Mouse (Mus musculus): ENCODE measurements around the gene Gm28053. TPM values are rescaled to one million over a fixed set of nuclear protein-coding genes. Genes with fewer than 3 reads are reported as not detected.

Gene Gm28053
- polyA plus RNA-seq, 1 experiment from 2014 or later, result 0.71 TPM

GRCm38 (mm10) chr6:48737688-48738087 lies 19.3 kb downstream of the Gm28053 start:
- H3K36me3 ChIP-seq (replicated peaks; ENCODE audit: control insufficient read depth, insufficient read depth), result no peaks in the 10 kb centered on the region
- DNase-seq (ENCODE audit: low spot score) (no peak), ATAC-seq (ENCODE audit: low FRiP score) (no peak)
- H3K27me3 ChIP-seq (ENCODE audit: control insufficient read depth, insufficient read depth, low read length), result peaks cover 4% of the 10 kb centered on the region; the same call in 1 of the 2 replicates
- 94% methylated on average over 5 of the region's 5 CpGs for WGBS
- no peaks in the 10 kb centered on the region for H3K9me3 ChIP-seq (ENCODE audit: control insufficient read depth, low read length)
- H3K9ac ChIP-seq, result no peak overlapping the region
- no peak overlapping the region for H3K27ac ChIP-seq
- H3K4me1 ChIP-seq (replicated peaks; ENCODE audit: control insufficient read depth, insufficient read depth, low read length), result peaks cover 3% of the 10 kb centered on the region; the same call in 1 of the 2 replicates
- no peak overlapping the region for H3K4me3 ChIP-seq (replicated peaks; ENCODE audit: low read length)
- H3K4me2 ChIP-seq (replicated peaks), result no peak overlapping the region

- DNase-seq (ENCODE audit: low spot score), result no peak
- WGBS, result 85% methylated on average over 15 of the region's 15 CpGs
- no peak for ATAC-seq (ENCODE audit: low FRiP score)
- Histone ChIP-seq H3K27me3 (ENCODE audit: control insufficient read depth, insufficient read depth, low read length) (peaks cover 16% of the 10 kb centered on the region), H3K4me1 (replicated peaks; ENCODE audit: control insufficient read depth, insufficient read depth, low read length) (peaks cover 8% of the 10 kb centered on the region; the same call in 1 of the 2 replicates), H3K9me3 (ENCODE audit: control insufficient read depth, low read length) (no peaks in the 10 kb centered on the region), H3K4me3 (replicated peaks; ENCODE audit: low read length) (no peak within 1 kb of the TSS), H3K36me3 (replicated peaks; ENCODE audit: control insufficient read depth, insufficient read depth) (no peaks in the 10 kb centered on the region), H3K4me2 (replicated peaks) (no peak within 1 kb of the TSS), H3K27ac (no peak within 1 kb of the TSS), H3K9ac (no peak within 1 kb of the TSS)
Measured at GRCm38 (mm10) chr6:48738961-48739779, 20.8 kb downstream of the Gm28053 start, which contains the start of gene Gimap1. TSS of gene Gimap1 (plus strand) at chr6:48739054.

GRCm38 (mm10) chr6:48739780-48740055 lies 21.3 kb downstream of the Gm28053 start:
- 87% methylated on average over 3 of the region's 3 CpGs for WGBS
- no peak for DNase-seq (ENCODE audit: low spot score)
- H3K36me3 ChIP-seq (replicated peaks; ENCODE audit: control insufficient read depth, insufficient read depth), result no peaks in the 10 kb centered on the region

GRCm38 (mm10) chr6:48740501-48741169 lies 22.2 kb downstream of the Gm28053 start:
- ATAC-seq (ENCODE audit: low FRiP score), result no peak
- H3K4me2 ChIP-seq (replicated peaks), result no peak overlapping the region
- 77% methylated on average over 3 of the region's 3 CpGs for WGBS

More at GRCm38 (mm10) chr6:48739780-48740055, 21.3 kb downstream of the Gm28053 start:
- Histone ChIP-seq H3K9ac (no peak overlapping the region), H3K27ac (no peak overlapping the region), H3K4me2 (replicated peaks) (no peak overlapping the region), H3K27me3 (ENCODE audit: control insufficient read depth, insufficient read depth, low read length) (peaks cover 21% of the 10 kb centered on the region), H3K9me3 (ENCODE audit: control insufficient read depth, low read length) (no peaks in the 10 kb centered on the region), H3K4me3 (replicated peaks; ENCODE audit: low read length) (no peak overlapping the region), H3K4me1 (replicated peaks; ENCODE audit: control insufficient read depth, insufficient read depth, low read length) (peaks cover 8% of the 10 kb centered on the region; the same call in 1 of the 2 replicates)
- ATAC-seq (ENCODE audit: low FRiP score), result no peak

GRCm38 (mm10) chr6:48741273-48741672 lies 22.9 kb downstream of the Gm28053 start:
- ATAC-seq (ENCODE audit: low FRiP score) (no peak), DNase-seq (ENCODE audit: low spot score) (no peak)
- H3K4me3 ChIP-seq (replicated peaks; ENCODE audit: low read length), result no peak overlapping the region
- no peaks in the 10 kb centered on the region for H3K36me3 ChIP-seq (replicated peaks; ENCODE audit: control insufficient read depth, insufficient read depth)
- no peak overlapping the region for H3K4me2 ChIP-seq (replicated peaks)
- H3K4me1 ChIP-seq (replicated peaks; ENCODE audit: control insufficient read depth, insufficient read depth, low read length), result peaks cover 8% of the 10 kb centered on the region; the same call in 1 of the 2 replicates
- H3K27me3 ChIP-seq (ENCODE audit: control insufficient read depth, insufficient read depth, low read length), result peaks cover 21% of the 10 kb centered on the region
- no peaks in the 10 kb centered on the region for H3K9me3 ChIP-seq (ENCODE audit: control insufficient read depth, low read length)
- WGBS, result 24% methylated on average over 3 of the region's 3 CpGs
- no peak overlapping the region for H3K27ac ChIP-seq
- H3K9ac ChIP-seq, result no peak overlapping the region

More at GRCm38 (mm10) chr6:48740501-48741169, 22.2 kb downstream of the Gm28053 start:
- H3K4me3 ChIP-seq (replicated peaks; ENCODE audit: low read length), result no peak overlapping the region
- H3K4me1 ChIP-seq (replicated peaks; ENCODE audit: control insufficient read depth, insufficient read depth, low read length), result peaks cover 8% of the 10 kb centered on the region; the same call in 1 of the 2 replicates
- H3K9ac ChIP-seq, result no peak overlapping the region
- DNase-seq (ENCODE audit: low spot score), result no peak
- H3K27ac ChIP-seq, result no peak overlapping the region
- no peaks in the 10 kb centered on the region for H3K36me3 ChIP-seq (replicated peaks; ENCODE audit: control insufficient read depth, insufficient read depth)
- peaks cover 21% of the 10 kb centered on the region for H3K27me3 ChIP-seq (ENCODE audit: control insufficient read depth, insufficient read depth, low read length)
- no peaks in the 10 kb centered on the region for H3K9me3 ChIP-seq (ENCODE audit: control insufficient read depth, low read length)

- peak overlapping the region; percentile 53; the same call in 1 of the 2 replicates for H3K4me3 ChIP-seq (replicated peaks; ENCODE audit: low read length)
- peaks cover 21% of the 10 kb centered on the region for H3K27me3 ChIP-seq (ENCODE audit: control insufficient read depth, insufficient read depth, low read length)
- peak overlapping the region; percentile 90 for H3K4me2 ChIP-seq (replicated peaks)
- H3K27ac ChIP-seq, result no peak overlapping the region
- no peaks in the 10 kb centered on the region for H3K36me3 ChIP-seq (replicated peaks; ENCODE audit: control insufficient read depth, insufficient read depth)
- 28% methylated on average over 9 of the region's 9 CpGs for WGBS
- DNase-seq (ENCODE audit: low spot score) (no peak), ATAC-seq (ENCODE audit: low FRiP score) (peak; percentile 68; the same call in 1 of the 2 replicates)
- H3K9me3 ChIP-seq (ENCODE audit: control insufficient read depth, low read length), result no peaks in the 10 kb centered on the region
- H3K4me1 ChIP-seq (replicated peaks; ENCODE audit: control insufficient read depth, insufficient read depth, low read length), result peaks cover 8% of the 10 kb centered on the region; the same call in 1 of the 2 replicates
- H3K9ac ChIP-seq, result no peak overlapping the region; the same call in 1 of the 2 replicates
Measured at GRCm38 (mm10) chr6:48741711-48742206, 23.4 kb downstream of the Gm28053 start.

- 2% methylated on average over 52 of the region's 52 CpGs for WGBS
- DNase-seq (ENCODE audit: low spot score), result peak; percentile 30
- peaks cover 21% of the 10 kb centered on the region for H3K27me3 ChIP-seq (ENCODE audit: control insufficient read depth, insufficient read depth, low read length)
Measured at GRCm38 (mm10) chr6:48742422-48743351, 24.3 kb downstream of the Gm28053 start.

GRCm38 (mm10) chr6:48745490-48745889 lies 27.1 kb downstream of the Gm28053 start:
- peaks cover 8% of the 10 kb centered on the region; the same call in 1 of the 2 replicates for H3K4me1 ChIP-seq (replicated peaks; ENCODE audit: control insufficient read depth, insufficient read depth, low read length)
- peaks cover 21% of the 10 kb centered on the region for H3K27me3 ChIP-seq (ENCODE audit: control insufficient read depth, insufficient read depth, low read length)
- no peak overlapping the region for H3K4me2 ChIP-seq (replicated peaks)
- H3K36me3 ChIP-seq (replicated peaks; ENCODE audit: control insufficient read depth, insufficient read depth), result no peaks in the 10 kb centered on the region
- no peaks in the 10 kb centered on the region for H3K9me3 ChIP-seq (ENCODE audit: control insufficient read depth, low read length)
- no peak overlapping the region for H3K9ac ChIP-seq
- 59% methylated on average over 2 of the region's 2 CpGs for WGBS
- no peak overlapping the region for H3K4me3 ChIP-seq (replicated peaks; ENCODE audit: low read length)
- no peak for DNase-seq (ENCODE audit: low spot score)
- no peak for ATAC-seq (ENCODE audit: low FRiP score)
- H3K27ac ChIP-seq, result no peak overlapping the region

More at GRCm38 (mm10) chr6:48742422-48743351, 24.3 kb downstream of the Gm28053 start:
- peak overlapping the region; percentile 72 for H3K9ac ChIP-seq
- H3K9me3 ChIP-seq (ENCODE audit: control insufficient read depth, low read length), result no peaks in the 10 kb centered on the region
- H3K4me3 ChIP-seq (replicated peaks; ENCODE audit: low read length), result peak overlapping the region; percentile 53
- peak overlapping the region; percentile 41; the same call in 1 of the 2 replicates for H3K27ac ChIP-seq
- H3K36me3 ChIP-seq (replicated peaks; ENCODE audit: control insufficient read depth, insufficient read depth), result no peaks in the 10 kb centered on the region
- peaks cover 8% of the 10 kb centered on the region; the same call in 1 of the 2 replicates for H3K4me1 ChIP-seq (replicated peaks; ENCODE audit: control insufficient read depth, insufficient read depth, low read length)
- peak overlapping the region; percentile 90 for H3K4me2 ChIP-seq (replicated peaks)
- peak; percentile 76 for ATAC-seq (ENCODE audit: low FRiP score)

All from hindbrain, embryonic 14.5 days (tissue).